Mouse (Mus musculus): ENCODE measurements at regions not wholly inside any gene's neighbourhood (a gene's known extent, or its start where the extent isn't known, plus 50 kb on each side); places are given as distances from the start of the nearest gene placed in this dataset.

DNA sequence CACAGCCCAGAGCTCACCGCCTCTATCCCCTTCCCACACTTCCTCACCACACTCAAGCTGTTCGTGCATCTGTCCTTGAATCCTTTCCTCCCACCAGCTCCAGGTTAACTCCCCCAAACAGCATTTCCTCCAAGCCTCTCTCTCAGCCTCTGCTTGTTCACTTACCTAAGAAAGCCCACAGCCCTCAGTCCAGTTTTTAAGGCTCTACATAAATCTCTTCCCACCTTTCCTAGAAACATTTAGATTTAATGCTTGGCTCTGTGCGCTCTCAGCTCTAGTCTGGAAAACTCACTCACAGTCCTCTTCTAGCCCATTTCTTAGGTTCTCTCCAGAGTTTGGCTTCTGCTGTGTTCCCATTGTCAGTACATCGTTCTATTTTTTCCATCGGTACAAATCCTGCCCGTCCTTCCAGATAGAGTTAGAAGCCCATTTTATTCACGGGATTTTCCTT, 242.9 kb upstream of the Adgrl2 start:
- Histone ChIP-seq H3K4me3 (ENCODE audit: low read depth, low read length) (no peak overlapping the region), H3K36me3 (ENCODE audit: insufficient read depth, low read length) (no peaks in the 10 kb centered on the region), H3K4me2 (replicated peaks; ENCODE audit: low read depth, low read length) (peak overlapping the region; percentile 20; the same call in 1 of the 2 replicates), H3K27ac (ENCODE audit: low read length) (peak overlapping the region; percentile 47), H3K9me3 (ENCODE audit: low read length) (no peaks in the 10 kb centered on the region), H3K27me3 (replicated peaks; ENCODE audit: insufficient read depth, low read length) (no peaks in the 10 kb centered on the region), H3K4me1 (ENCODE audit: insufficient read depth, low read depth, low read length) (peaks cover 6% of the 10 kb centered on the region), H3K9ac (replicated peaks; ENCODE audit: low read depth) (no peak overlapping the region)
- 33% methylated on average over 7 of the region's 7 CpGs for WGBS
- TF ChIP-seq EP300 (IDR thresholded peaks at IDR 0.05), result no peak
- no peak for TF ChIP-seq CTCF (IDR thresholded peaks at IDR 0.05)
- no peak for DNase-seq (ENCODE audit: low spot score)
- peak; percentile 42 for ATAC-seq

DNA sequence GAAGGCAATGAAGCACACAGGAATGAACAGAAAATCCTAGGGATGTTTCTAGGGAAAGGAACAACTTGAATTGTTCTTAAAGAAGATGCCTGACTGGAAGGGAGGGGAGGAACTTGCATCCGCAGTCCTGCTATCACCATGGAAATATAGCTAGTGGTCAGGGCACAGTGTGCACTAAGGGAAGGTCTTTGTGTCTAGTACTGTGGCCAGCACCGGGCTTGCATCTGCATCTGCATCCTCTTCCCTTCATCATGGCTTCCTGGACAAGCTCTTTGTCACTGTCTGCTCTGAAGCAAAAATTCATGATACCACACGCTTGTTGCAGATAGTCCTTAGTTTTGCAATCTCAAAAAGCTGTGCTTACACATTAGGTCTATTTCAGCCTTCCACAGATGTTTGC, 241.0 kb upstream of the Adgrl2 start:
- H3K9ac ChIP-seq (replicated peaks; ENCODE audit: low read depth), result no peak overlapping the region
- no peak overlapping the region for H3K4me3 ChIP-seq (ENCODE audit: low read depth, low read length)

DNA sequence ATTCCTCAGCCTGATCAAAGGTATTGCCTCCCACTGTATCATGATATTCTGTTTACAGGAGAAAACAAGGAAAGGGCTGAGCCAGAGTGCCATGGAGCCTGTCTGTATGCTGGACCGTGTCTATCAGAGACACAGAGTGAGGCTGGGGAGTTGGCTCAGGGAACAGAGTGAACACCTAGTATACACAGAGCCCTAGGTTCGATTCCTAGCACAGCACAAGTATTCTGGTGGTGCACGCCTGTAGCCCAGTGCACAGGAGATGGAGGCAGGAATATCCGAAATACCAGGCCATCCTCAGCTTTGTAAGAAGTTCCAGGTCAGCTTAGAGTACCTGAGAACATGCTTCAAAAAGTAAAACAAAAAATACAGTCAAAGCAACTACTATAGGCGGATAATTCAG, 237.2 kb upstream of the Adgrl2 start:
- no peaks in the 10 kb centered on the region for H3K27me3 ChIP-seq (replicated peaks; ENCODE audit: insufficient read depth, low read length)
- 81% methylated on average over 5 of the region's 5 CpGs for WGBS

More for the DNA sequence above, 241.0 kb upstream of the Adgrl2 start:
- no peaks in the 10 kb centered on the region for H3K36me3 ChIP-seq (ENCODE audit: insufficient read depth, low read length)
- peaks cover 6% of the 10 kb centered on the region for H3K4me1 ChIP-seq (ENCODE audit: insufficient read depth, low read depth, low read length)
- H3K27ac ChIP-seq (ENCODE audit: low read length), result no peak overlapping the region
- no peaks in the 10 kb centered on the region for H3K27me3 ChIP-seq (replicated peaks; ENCODE audit: insufficient read depth, low read length)
- WGBS, result 75% methylated on average over 3 of the region's 3 CpGs
- ATAC-seq (no peak), DNase-seq (ENCODE audit: low spot score) (no peak)
- TF ChIP-seq EP300 (IDR thresholded peaks at IDR 0.05) (no peak), CTCF (IDR thresholded peaks at IDR 0.05) (no peak)
- no peaks in the 10 kb centered on the region for H3K9me3 ChIP-seq (ENCODE audit: low read length)
- H3K4me2 ChIP-seq (replicated peaks; ENCODE audit: low read depth, low read length), result no peak overlapping the region

DNA sequence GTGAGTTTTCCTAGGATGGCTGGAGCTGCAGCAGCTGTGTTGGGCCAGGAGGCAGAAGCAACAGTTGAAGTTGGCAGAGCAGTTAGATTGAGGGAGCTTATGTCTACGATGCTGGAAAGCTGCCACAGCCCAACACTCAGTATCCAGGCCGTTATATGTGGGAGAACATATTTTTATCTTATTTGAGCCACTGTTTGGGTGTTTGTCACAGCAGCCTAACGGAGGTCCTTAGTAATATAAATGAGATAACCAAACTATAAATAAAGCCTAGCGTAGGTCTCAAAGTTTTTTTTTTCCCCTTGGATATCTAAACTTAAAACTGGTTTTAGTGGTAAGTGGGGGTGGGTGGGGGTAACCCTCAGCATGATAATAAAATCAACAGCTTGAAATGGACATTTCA, 236.4 kb upstream of the Adgrl2 start:
- TF ChIP-seq EP300 (IDR thresholded peaks at IDR 0.05) (no peak), CTCF (IDR thresholded peaks at IDR 0.05) (no peak)
- Histone ChIP-seq H3K4me2 (replicated peaks; ENCODE audit: low read depth, low read length) (no peak overlapping the region), H3K4me1 (ENCODE audit: insufficient read depth, low read depth, low read length) (no peaks in the 10 kb centered on the region), H3K27ac (ENCODE audit: low read length) (no peak overlapping the region), H3K9me3 (ENCODE audit: low read length) (no peaks in the 10 kb centered on the region), H3K9ac (replicated peaks; ENCODE audit: low read depth) (no peak overlapping the region), H3K4me3 (ENCODE audit: low read depth, low read length) (no peak overlapping the region), H3K27me3 (replicated peaks; ENCODE audit: insufficient read depth, low read length) (no peaks in the 10 kb centered on the region), H3K36me3 (ENCODE audit: insufficient read depth, low read length) (no peaks in the 10 kb centered on the region)
- ATAC-seq, result no peak
- DNase-seq (ENCODE audit: low spot score), result no peak
- 44% methylated on average over 4 of the region's 4 CpGs for WGBS

More for the DNA sequence above, 237.2 kb upstream of the Adgrl2 start:
- Histone ChIP-seq H3K27ac (ENCODE audit: low read length) (no peak overlapping the region), H3K9me3 (ENCODE audit: low read length) (no peaks in the 10 kb centered on the region), H3K36me3 (ENCODE audit: insufficient read depth, low read length) (no peaks in the 10 kb centered on the region), H3K4me1 (ENCODE audit: insufficient read depth, low read depth, low read length) (no peaks in the 10 kb centered on the region), H3K4me2 (replicated peaks; ENCODE audit: low read depth, low read length) (no peak overlapping the region), H3K4me3 (ENCODE audit: low read depth, low read length) (no peak overlapping the region), H3K9ac (replicated peaks; ENCODE audit: low read depth) (no peak overlapping the region)
- no peak for DNase-seq (ENCODE audit: low spot score)
- ATAC-seq, result no peak
- TF ChIP-seq CTCF (IDR thresholded peaks at IDR 0.05), result no peak
- TF ChIP-seq EP300 (IDR thresholded peaks at IDR 0.05), result no peak

DNA sequence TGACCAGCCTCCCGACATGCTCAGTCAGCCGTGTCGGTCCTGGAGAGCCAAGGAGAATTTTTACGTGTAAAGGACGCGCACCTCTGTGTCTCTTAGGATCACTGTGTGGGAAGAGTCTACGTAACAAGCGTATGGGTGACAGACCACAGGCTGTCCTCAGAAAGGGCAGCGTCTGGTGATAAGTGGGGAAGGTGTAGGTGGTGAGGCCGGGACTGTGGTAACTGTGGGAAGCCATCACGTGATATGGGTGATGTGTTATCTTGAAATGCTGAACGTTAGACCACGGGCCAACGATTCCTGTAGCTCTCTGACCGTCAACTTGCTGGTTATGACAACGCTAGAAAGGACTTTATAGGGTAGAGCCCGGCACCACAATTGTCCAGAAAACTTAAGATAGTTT, 235.3 kb upstream of the Adgrl2 start:
- Histone ChIP-seq H3K4me2 (replicated peaks; ENCODE audit: low read depth, low read length) (no peak overlapping the region), H3K36me3 (ENCODE audit: insufficient read depth, low read length) (no peaks in the 10 kb centered on the region), H3K27ac (ENCODE audit: low read length) (no peak overlapping the region), H3K27me3 (replicated peaks; ENCODE audit: insufficient read depth, low read length) (no peaks in the 10 kb centered on the region), H3K9ac (replicated peaks; ENCODE audit: low read depth) (no peak overlapping the region), H3K9me3 (ENCODE audit: low read length) (no peaks in the 10 kb centered on the region), H3K4me3 (ENCODE audit: low read depth, low read length) (no peak overlapping the region), H3K4me1 (ENCODE audit: insufficient read depth, low read depth, low read length) (no peaks in the 10 kb centered on the region)
- 87% methylated on average over 17 of the region's 17 CpGs for WGBS
- no peak for DNase-seq (ENCODE audit: low spot score)
- ATAC-seq, result no peak
- no peak for TF ChIP-seq CTCF (IDR thresholded peaks at IDR 0.05)
- no peak for TF ChIP-seq EP300 (IDR thresholded peaks at IDR 0.05)

DNA sequence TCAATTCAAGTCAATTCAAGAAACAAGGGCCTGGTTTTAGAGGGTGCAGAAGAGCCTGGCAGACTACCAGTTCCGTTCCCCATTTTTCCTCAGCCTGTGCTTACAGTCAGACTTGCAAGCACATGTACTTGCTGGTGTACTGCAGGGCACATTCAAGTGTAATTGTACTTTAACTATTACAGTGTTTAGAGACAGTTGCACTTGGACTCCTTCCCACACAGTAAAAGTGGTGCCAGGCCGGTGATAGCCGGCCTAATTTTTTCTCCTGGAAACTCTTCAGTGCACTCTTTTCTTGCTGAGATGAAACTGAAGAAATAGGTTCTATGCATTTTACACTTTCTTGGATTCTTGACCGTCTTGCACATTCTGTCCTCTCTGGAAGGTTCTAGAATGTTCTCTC, 233.9 kb upstream of the Adgrl2 start:
- H3K4me3 ChIP-seq (ENCODE audit: low read depth, low read length), result no peak overlapping the region
- 37% methylated on average over 4 of the region's 4 CpGs for WGBS
- H3K36me3 ChIP-seq (ENCODE audit: insufficient read depth, low read length), result no peaks in the 10 kb centered on the region
- ATAC-seq (no peak), DNase-seq (ENCODE audit: low spot score) (no peak)
- TF ChIP-seq CTCF (IDR thresholded peaks at IDR 0.05) (no peak), EP300 (IDR thresholded peaks at IDR 0.05) (no peak)
- no peak overlapping the region for H3K27ac ChIP-seq (ENCODE audit: low read length)
- H3K9me3 ChIP-seq (ENCODE audit: low read length), result no peaks in the 10 kb centered on the region
- peaks cover 7% of the 10 kb centered on the region; the same call in 1 of the 2 replicates for H3K4me1 ChIP-seq (ENCODE audit: insufficient read depth, low read depth, low read length)
- no peaks in the 10 kb centered on the region for H3K27me3 ChIP-seq (replicated peaks; ENCODE audit: insufficient read depth, low read length)
- no peak overlapping the region for H3K9ac ChIP-seq (replicated peaks; ENCODE audit: low read depth)
- no peak overlapping the region for H3K4me2 ChIP-seq (replicated peaks; ENCODE audit: low read depth, low read length)

DNA sequence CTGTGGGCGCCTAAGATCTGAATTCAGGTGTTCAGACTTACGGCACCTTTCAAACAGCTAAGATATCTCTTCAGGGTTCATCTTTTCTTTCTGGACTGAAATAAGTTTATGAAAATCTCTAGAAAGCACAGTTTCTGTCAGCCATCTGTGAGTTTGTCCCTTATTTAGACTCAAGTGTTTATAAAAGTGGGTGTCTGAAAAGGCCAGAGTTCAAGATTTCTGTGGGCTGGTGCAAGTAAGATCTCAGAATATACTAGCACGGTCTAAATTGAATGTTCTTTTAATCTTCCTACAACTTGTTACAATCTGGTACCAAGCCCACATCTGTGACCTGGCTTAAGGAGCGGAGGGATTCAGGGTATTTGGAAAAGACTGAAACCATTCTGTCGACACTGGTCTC, 233.4 kb upstream of the Adgrl2 start:
- no peak for ATAC-seq
- H3K4me1 ChIP-seq (ENCODE audit: insufficient read depth, low read depth, low read length), result peaks cover 7% of the 10 kb centered on the region; the same call in 1 of the 2 replicates
- H3K27ac ChIP-seq (ENCODE audit: low read length), result no peak overlapping the region
- no peak overlapping the region for H3K4me2 ChIP-seq (replicated peaks; ENCODE audit: low read depth, low read length)
- no peaks in the 10 kb centered on the region for H3K27me3 ChIP-seq (replicated peaks; ENCODE audit: insufficient read depth, low read length)
- DNase-seq (ENCODE audit: low spot score), result no peak
- no peak overlapping the region for H3K4me3 ChIP-seq (ENCODE audit: low read depth, low read length)
- H3K9me3 ChIP-seq (ENCODE audit: low read length), result no peaks in the 10 kb centered on the region
- whole genome bisulfite sequencing, result 83% methylated on average over 5 of the region's 5 CpGs
- H3K9ac ChIP-seq (replicated peaks; ENCODE audit: low read depth), result no peak overlapping the region
- H3K36me3 ChIP-seq (ENCODE audit: insufficient read depth, low read length), result no peaks in the 10 kb centered on the region
- no peak for TF ChIP-seq EP300 (IDR thresholded peaks at IDR 0.05)

Measured in lung, postnatal 0 days (tissue).